Mouse (Mus musculus): Measurements from ENCODE around the gene Nsmf. TPM values are rescaled to one million over a fixed set of nuclear protein-coding genes. Genes with fewer than 3 reads are reported as not detected.

The Nsmf gene
- 13.3 and 21.1 TPM in 2 replicates for total RNA-seq (2023)

GRCm38 (mm10) chr2:25054221-25055067 is at the start of gene Nsmf:
Gene Nsmf, plus strand, starts transcription at chr2:25054355.

GRCm38 (mm10) chr2:25080076-25080475 is 25.9 kb downstream of the Nsmf start, which contains the start of gene Entpd8:
Gene Entpd8, plus strand, starts transcription at chr2:25080304.

GRCm38 (mm10) chr2:25095109-25095850 is 41.1 kb downstream of the Nsmf start, which contains the start of gene Noxa1:
Gene Noxa1, minus strand, starts transcription at chr2:25095149.

Other genes starting within 250 kb of the Nsmf start
- 45.4 and 58.3 TPM in 2 replicates for gene Ehmt1, start 134.7 kb upstream of the Nsmf start, total RNA-seq (2023)
- 90.2 and 103 TPM in 2 replicates for gene Arrdc1, start 119.1 kb upstream of the Nsmf start, total RNA-seq (2023)
- gene Zmynd19, start 104.6 kb upstream of the Nsmf start, total RNA-seq (2023): 5.5 and 8.7 TPM in 2 replicates
- gene Dph7, start 92.0 kb upstream of the Nsmf start, total RNA-seq (2023): 2.2 and 2.9 TPM in 2 replicates
- 22.6 and 25.4 TPM in 2 replicates for gene Mrpl41, start 79.3 kb upstream of the Nsmf start, total RNA-seq (2023)
- 177 and 296 TPM in 2 replicates for gene Pnpla7, start 78.3 kb upstream of the Nsmf start, total RNA-seq (2023)
- not detected in 2 replicates for gene Entpd8, start 25.9 kb downstream of the Nsmf start, total RNA-seq (2023)
- gene Noxa1, start 40.8 kb downstream of the Nsmf start, total RNA-seq (2023): not detected in 2 replicates
- gene Nrarp, start 126.4 kb downstream of the Nsmf start, total RNA-seq (2023): 0.47 and 0.79 TPM in 2 replicates
- 33.2 and 33.9 TPM in 2 replicates for gene Tor4a, start 142.5 kb downstream of the Nsmf start, total RNA-seq (2023)
- gene Nelfb, start 157.1 kb downstream of the Nsmf start, total RNA-seq (2023): 40.8 and 59.3 TPM in 2 replicates
- gene Stpg3, start 160.3 kb downstream of the Nsmf start, total RNA-seq (2023): not detected in 2 replicates
- gene Fam166a, start 164.4 kb downstream of the Nsmf start, total RNA-seq (2023): not detected in 2 replicates
- gene Tubb4b, start 170.3 kb downstream of the Nsmf start, total RNA-seq (2023): 227 and 252 TPM in 2 replicates
- gene Slc34a3, start 180.0 kb downstream of the Nsmf start, total RNA-seq (2023): not detected in 2 replicates
- not detected in 2 replicates for gene Rnf224, start 182.4 kb downstream of the Nsmf start, total RNA-seq (2023)
- gene Rnf208, start 187.9 kb downstream of the Nsmf start, total RNA-seq (2023): 0.57 TPM in 1 of 2 replicates, not detected in the other
- gene Cysrt1, start 188.1 kb downstream of the Nsmf start, total RNA-seq (2023): not detected in 2 replicates
- gene AL732309.1, start 192.5 kb downstream of the Nsmf start, total RNA-seq (2023): 3.1 and 5.6 TPM in 2 replicates
- 18.5 and 30.7 TPM in 2 replicates for gene Tmem203, start 201.1 kb downstream of the Nsmf start, total RNA-seq (2023)
- 7.5 and 9.1 TPM in 2 replicates for gene Tprn, start 208.3 kb downstream of the Nsmf start, total RNA-seq (2023)
- 52.4 and 52.7 TPM in 2 replicates for gene Ssna1, start 218.1 kb downstream of the Nsmf start, total RNA-seq (2023)
- 71.6 and 79.3 TPM in 2 replicates for gene Anapc2, start 218.1 kb downstream of the Nsmf start, total RNA-seq (2023)
- not detected in 2 replicates for gene Tmem210, start 233.8 kb downstream of the Nsmf start, total RNA-seq (2023)
- not detected in 2 replicates for gene Lrrc26, start 235.6 kb downstream of the Nsmf start, total RNA-seq (2023)

Measured in neutrophil, adult 65 days (primary cell).